Mouse (Mus musculus) granulocyte monocyte progenitor cell, adult 5-6 weeks (primary cell): ENCODE data around the gene Rnf144b. TPM values are rescaled to one million over a fixed set of nuclear protein-coding genes. Genes with fewer than 3 reads are reported as not detected.

Experiments used
- total RNA-seq, 2 experiments: library from RNA; stranded (forward) in 1 of 2; stranded (reverse) in 1 of 2; fragments of 200-712, 200-1000 nt in 1 of 2; fragments of >200 nt in 1 of 2; fragmentation: Nextera tagmentation in 1 of 2; gene quantifications; 2 replicates each; pipeline ENCODE4 v1.2.3; 2014 to 2017

The Rnf144b gene
- total RNA-seq, 2 experiments from 2014 or later, result 7.9 to 9.1 TPM

Other genes with a start within 250 kb of the Rnf144b start
- 26.6 and 47.5 TPM in 2 replicates for gene Kif13a, start 192.8 kb upstream of the Rnf144b start, total RNA-seq (2014; fragmentation: Nextera tagmentation)
- gene Kif13a, start 192.8 kb upstream of the Rnf144b start, total RNA-seq (2017), result 46.0 and 57.7 TPM in 2 replicates
- 1.6 and 1.7 TPM in 2 replicates for gene Nhlrc1, start 107.8 kb upstream of the Rnf144b start, total RNA-seq (2014; fragmentation: Nextera tagmentation)
- gene Nhlrc1, start 107.8 kb upstream of the Rnf144b start, total RNA-seq (2017), result 2.1 and 4.3 TPM in 2 replicates
- 7.3 and 11.2 TPM in 2 replicates for gene Kdm1b, start 79.2 kb upstream of the Rnf144b start, total RNA-seq (2014; fragmentation: Nextera tagmentation)
- 8.2 and 11.4 TPM in 2 replicates for gene Kdm1b, start 79.2 kb upstream of the Rnf144b start, total RNA-seq (2017)
- gene Tpmt, start 77.9 kb upstream of the Rnf144b start, total RNA-seq (2014; fragmentation: Nextera tagmentation), result 1.5 and 9.1 TPM in 2 replicates
- 2.3 and 9.8 TPM in 2 replicates for gene Tpmt, start 77.9 kb upstream of the Rnf144b start, total RNA-seq (2017)
- 263 and 303 TPM in 2 replicates for gene Dek, start 16.5 kb upstream of the Rnf144b start, total RNA-seq (2014; fragmentation: Nextera tagmentation)
- 597 and 629 TPM in 2 replicates for gene Dek, start 16.5 kb upstream of the Rnf144b start, total RNA-seq (2017)